Mouse (Mus musculus): ENCODE results near the gene Crispld2.

Crispld2 gene

DNA sequence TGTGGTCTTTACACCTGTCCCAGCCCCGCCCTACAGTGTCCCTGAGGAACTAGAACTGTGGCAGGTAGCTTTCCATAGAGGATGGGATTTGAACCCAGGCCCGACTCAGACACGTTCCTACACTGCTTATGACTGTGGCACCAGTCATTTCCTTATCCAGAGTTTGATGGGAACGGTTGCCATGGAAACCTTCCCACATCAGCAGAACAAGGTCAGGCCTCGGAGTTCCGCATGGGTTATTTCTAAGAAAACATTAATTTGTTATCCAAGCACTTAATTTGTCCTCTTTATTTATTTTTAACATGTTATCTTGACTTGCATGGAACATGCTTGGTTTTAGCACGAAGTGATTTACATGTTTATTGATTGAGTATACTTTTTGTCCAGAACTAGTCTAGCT lies 9.5 kb downstream of the Crispld2 start:
- peak; percentile 39 for DNase-seq (ENCODE audit: low read depth)

DNA sequence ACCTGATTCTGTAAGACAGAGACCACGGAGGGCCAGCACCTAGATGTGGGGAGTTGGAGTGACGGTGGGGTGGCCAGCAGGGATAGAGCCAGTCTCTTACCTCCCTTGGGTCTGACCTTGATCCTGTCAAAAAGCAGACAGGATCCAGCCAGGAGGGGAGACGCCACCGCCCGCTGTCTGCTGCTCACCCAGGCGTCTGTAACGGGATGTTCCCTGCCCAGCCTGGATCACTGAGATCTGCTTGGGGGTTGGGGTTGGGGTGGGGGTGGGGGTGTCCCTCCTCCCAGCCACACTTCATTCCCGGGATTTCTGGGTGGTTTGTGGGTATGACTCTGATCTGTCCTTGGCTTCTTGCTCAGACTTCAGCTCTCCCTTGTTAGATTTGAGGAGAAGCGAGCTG lies 10.1 kb downstream of the Crispld2 start:
- DNase-seq (ENCODE audit: low read depth), result no peak

DNA sequence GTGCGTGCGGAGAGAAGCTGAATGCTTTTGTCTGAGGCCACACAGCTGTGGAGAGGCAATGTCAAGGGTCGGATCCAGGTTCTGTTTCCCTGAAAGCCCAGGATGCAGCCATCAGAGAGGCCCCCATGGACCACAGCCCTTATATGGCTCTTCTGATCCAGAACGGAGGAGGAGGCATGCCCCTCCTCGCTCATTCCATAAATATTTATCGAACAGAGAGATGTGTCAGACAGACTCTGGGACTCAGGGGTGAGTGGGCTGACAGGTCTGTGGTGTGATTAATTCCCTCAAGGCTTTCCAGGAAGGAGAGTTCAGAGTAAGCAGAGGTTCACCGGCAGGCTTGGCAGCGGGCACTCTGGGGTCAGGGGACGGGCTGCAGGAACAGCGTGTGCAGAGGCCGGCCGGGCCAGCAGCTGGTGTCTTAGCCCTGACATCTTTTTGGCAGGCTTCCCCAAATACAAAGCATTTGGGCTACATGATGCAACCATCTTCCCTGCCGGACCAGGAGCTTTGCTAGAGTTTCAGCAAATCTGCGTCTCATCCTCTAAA lies 12.0 kb downstream of the Crispld2 start:
- peak; percentile 90 for DNase-seq (ENCODE audit: low read depth)

DNA sequence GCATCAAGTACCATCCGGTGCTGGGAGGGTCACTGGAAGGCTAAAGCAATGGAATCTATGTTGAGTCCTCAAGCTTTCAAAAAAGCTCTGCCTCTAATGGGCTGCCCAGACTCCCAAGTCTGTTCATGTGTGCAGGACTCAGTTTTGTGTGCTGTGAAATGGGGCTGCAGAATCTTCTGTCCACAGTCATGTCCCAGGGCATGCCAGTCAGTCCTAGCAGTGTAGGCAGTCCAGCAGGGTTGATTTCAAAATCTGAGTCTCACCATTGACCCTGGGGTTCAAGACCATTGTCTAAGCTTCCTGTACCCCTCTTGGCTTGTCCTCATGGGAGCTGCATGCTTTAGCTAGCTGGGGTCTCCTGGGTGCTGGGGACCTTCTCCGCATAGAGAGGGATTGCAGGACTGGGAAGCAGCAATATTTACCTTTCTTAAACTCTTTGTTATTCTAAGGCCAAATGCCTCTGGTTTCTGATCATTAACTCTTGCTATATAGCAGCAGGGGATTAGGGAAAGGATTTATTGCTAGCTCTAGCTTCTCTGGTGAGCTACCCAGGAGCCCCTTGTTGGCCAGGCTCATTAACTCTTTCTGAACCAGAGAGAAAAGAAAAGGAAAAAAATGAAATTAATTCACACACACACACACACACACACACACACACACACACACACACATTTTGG lies 12.6 kb downstream of the Crispld2 start:
- no peak for DNase-seq (ENCODE audit: low read depth)

- DNase-seq (ENCODE audit: low read depth), result no peak
Measured at GRCm38 (mm10) chr8:120006645-120007160, 14.5 kb downstream of the Crispld2 start.

GRCm38 (mm10) chr8:120007178-120007577 lies 14.9 kb downstream of the Crispld2 start:
- DNase-seq (ENCODE audit: low read depth), result no peak

- DNase-seq (ENCODE audit: low read depth), result no peak
Measured at GRCm38 (mm10) chr8:120009284-120009683, 17.0 kb downstream of the Crispld2 start.

- DNase-seq (ENCODE audit: low read depth), result no peak
Measured at GRCm38 (mm10) chr8:120012491-120012890, 20.3 kb downstream of the Crispld2 start.

DNA sequence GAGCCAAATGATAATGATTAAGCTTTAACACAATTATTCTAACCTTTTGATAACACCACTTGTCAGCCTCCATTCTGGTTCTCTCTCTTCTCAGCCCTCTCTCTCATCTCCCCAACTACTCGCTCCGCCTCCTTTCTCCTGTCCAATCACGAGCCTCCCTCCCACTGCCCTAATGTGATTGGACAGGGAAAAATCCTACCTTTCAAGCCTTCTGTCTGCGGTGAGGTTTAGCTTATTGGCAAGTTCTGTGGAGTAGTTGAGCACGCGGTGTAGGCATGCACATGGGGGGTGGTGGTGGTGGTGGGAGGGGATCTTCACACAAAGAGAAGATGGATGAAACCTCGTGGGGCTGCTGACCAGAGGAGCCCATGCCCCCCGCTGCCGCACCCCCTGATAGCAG lies 20.7 kb downstream of the Crispld2 start:
- no peak for DNase-seq (ENCODE audit: low read depth)

DNA sequence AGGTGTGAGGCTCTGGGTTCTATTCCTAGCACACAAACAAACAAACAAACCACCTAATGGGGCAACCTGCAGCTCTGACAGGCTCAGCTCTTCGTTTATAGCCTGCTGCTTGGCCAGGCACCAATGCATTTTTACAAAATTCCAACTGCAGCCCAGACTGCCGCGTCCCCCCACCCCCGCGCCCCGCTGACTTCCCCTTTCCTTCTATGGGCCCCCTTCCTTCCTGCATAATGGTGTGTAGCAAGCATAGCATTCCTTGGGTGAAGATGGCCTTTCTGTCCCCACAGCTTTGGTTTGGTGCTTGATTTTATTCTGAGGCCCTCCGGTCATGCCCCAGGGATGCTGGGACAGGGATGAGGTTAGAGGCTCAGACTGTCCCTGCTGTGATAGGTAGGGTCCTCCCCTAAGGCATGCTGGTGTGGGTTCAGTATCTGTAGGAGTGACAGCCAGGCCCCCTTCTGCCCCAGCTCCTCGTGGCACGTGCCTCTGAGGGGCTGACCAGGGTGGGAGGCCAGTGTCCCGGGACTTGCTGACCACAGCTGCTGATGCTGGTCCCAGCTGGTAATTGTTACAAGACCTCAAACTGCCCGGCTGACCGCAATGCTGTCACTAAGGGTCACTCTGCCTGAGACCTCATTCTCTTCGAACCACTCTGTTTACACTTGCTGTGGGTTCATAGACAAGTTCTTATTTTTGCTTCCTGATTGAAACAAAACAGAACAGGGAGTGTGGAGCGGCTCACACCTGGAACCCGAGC lies 22.2 kb downstream of the Crispld2 start:
- no peak for DNase-seq (ENCODE audit: low read depth)

- peak; percentile 87 for DNase-seq (ENCODE audit: low read depth)
Measured at GRCm38 (mm10) chr8:120015916-120016315, 23.7 kb downstream of the Crispld2 start.

DNA sequence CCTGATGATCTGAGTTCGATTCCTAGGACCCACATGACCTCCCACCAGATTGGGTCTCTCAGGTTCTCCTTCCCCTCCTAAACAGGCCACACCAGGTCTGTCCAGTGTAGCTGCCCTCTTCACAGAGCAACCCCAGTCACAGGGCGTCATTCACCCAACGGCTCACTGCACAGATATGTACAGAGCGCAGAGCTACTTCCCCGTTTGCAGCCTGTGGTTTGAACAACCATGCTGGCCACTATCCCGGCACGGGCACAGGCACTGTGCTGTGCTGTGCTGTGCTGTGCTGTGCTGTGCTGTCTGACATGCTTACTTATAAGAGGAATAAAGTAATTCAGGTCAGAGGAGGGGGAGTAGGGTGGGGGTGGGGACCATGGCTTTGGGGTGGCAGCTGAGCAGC lies 24.2 kb downstream of the Crispld2 start:
- peak; percentile 68 for DNase-seq (ENCODE audit: low read depth)

DNA sequence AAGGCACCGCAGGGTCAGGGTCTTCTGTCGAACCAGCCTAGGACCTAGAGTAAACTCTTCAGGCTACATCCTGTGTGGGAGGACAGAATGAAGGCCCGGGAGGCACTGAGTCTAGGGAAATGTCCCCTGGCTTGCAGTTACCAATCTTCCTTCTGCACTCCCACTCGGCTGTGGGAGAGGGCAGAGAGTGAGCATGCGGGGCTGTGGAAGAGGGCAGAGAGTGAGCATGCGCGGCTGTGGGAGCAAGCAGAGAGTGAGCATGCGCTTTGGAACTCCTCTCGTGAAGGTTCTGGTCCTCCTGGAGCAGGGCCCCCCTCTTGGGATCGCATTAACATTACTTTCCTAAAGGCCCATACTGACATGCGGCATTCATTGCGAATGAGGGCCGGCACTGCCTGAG lies 25.1 kb downstream of the Crispld2 start:
- DNase-seq (ENCODE audit: low read depth), result no peak

- DNase-seq (ENCODE audit: low read depth), result no peak
Measured at GRCm38 (mm10) chr8:120017786-120018185, 25.5 kb downstream of the Crispld2 start.

- DNase-seq (ENCODE audit: low read depth), result no peak
Measured at GRCm38 (mm10) chr8:120018379-120018778, 26.1 kb downstream of the Crispld2 start.

- DNase-seq (ENCODE audit: low read depth), result no peak
Measured at GRCm38 (mm10) chr8:120019297-120019696, 27.1 kb downstream of the Crispld2 start.

DNA sequence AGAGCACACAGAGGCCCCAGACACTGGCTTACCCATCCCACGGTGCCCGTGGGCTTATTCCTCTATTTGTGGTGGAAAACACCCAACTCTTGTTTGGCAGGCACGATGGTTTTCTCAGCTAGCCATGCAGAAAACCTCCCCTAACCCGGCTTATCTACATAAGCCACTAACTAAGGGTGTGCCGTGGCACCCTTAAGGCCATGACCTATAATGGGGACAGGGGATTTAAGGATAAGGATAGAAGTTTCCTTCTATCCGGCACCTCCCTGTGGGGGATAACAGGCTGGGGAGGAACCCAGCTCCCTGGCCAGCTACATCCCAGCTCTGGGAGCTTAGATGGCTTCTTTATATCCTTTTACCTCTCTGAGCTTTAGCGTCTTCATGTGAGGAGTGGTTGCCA lies 28.1 kb downstream of the Crispld2 start:
- DNase-seq (ENCODE audit: low read depth), result no peak

DNA sequence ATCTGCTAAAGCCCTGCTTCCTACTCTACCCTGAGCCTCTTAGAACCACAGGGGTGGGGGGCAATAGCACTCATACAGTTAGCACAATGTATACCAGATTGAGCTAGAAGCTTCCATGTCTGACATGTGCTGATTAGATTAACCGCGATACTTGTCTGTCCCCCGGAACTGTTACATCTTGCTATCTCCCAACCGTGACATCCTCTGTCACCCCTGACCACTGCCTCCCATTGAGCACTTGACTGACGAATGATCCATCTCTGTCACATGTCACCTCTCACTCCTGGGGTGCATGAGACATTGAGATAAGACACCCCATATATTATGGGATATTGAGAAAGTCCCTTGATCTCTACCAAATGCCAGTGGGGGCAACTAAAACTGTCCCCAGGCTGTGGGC lies 34.0 kb downstream of the Crispld2 start:
- no peak for DNase-seq (ENCODE audit: low read depth)

DNA sequence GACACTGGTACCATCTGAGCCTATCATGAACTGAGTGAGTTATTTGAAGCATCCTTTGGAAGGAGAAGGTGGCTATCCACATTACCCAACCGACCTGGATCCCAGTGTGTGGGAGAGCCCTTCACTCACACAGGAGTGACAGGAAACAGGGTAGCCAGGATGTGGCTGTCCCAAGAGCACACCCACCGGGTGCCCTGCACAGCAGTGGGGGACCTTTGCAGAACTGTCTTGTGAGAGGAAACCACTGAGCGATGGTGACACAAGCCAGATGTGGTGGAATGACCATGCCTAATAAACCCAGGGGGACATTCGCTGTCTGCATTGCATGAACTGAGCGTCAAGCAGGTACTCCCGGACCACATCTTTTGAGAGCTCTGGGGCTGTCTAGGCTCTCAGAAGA lies 34.8 kb downstream of the Crispld2 start:
- DNase-seq (ENCODE audit: low read depth), result no peak

DNA sequence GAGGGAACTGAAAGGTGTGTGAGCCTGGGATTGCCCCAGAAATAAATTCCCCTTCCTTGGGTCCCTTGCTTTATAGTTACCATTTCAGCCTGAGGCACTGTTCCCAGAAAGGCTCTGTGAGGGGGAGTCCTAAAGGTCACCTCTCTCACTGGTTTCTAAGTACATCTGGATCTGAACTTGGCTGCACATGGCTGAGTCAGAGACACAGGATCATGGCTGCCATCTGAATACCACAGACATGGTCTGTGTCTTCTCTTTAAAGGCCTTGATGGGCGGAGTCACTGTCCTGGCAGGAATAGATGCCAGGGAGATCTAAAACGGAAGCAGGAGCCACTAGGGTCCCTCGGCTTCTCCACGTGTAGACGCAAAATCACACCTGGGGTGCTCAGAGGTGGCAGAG lies 38.2 kb downstream of the Crispld2 start:
- peak; percentile 41 for DNase-seq (ENCODE audit: low read depth)

DNA sequence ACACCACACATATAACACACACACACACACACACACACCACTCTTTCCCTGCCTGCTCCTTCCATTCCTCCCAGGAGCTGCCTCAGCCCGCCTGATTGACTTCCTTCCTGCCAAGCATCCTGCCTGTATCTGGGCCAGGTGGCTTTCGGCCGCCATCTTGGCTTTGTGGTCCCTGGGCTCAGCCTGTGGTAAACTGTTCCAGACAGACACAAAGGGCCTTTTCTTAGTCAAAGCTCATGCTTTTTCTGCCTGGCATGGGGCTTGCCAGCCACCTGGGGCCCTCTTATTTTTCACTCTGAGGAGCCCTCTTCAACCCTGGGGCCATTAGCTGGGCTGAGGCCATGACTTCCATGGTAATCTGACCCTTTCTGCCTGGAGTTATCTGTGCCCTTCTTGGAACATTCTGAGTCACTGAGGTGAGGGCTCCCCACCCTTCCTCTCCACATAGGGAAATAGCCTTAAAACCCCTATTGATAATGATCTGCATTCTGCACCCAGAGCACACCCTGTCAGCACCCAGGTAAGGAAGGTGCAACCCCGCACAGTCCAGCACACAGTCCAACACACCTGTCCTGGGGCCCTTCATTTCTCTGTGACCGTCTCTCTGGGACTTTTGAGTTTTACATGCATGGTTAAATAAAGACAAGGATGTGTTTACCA lies 40.4 kb downstream of the Crispld2 start:
- no peak for DNase-seq (ENCODE audit: low read depth)

GRCm38 (mm10) chr8:120034471-120034870 lies 42.2 kb downstream of the Crispld2 start:
- DNase-seq (ENCODE audit: low read depth), result no peak

GRCm38 (mm10) chr8:120036111-120036510 lies 43.9 kb downstream of the Crispld2 start:
- DNase-seq (ENCODE audit: low read depth), result peak; percentile 36

Measured in NIH3T3 (cell line).